Mouse (Mus musculus): ENCODE results near the gene Sft2d1. TPM values are rescaled to one million over a fixed set of nuclear protein-coding genes. Genes with fewer than 3 reads are reported as not detected.
"Not testable (repeated sequence)": the region's sequence is repeated elsewhere in the genome, so short reads cannot be mapped to it uniquely, and the experiment has no call there.

Gene Sft2d1
- 86.3 and 87.8 TPM in 2 replicates for polyA plus RNA-seq (2016; fragmentation: Nextera tagmentation; extraction: Ambion mirVana)

DNA sequence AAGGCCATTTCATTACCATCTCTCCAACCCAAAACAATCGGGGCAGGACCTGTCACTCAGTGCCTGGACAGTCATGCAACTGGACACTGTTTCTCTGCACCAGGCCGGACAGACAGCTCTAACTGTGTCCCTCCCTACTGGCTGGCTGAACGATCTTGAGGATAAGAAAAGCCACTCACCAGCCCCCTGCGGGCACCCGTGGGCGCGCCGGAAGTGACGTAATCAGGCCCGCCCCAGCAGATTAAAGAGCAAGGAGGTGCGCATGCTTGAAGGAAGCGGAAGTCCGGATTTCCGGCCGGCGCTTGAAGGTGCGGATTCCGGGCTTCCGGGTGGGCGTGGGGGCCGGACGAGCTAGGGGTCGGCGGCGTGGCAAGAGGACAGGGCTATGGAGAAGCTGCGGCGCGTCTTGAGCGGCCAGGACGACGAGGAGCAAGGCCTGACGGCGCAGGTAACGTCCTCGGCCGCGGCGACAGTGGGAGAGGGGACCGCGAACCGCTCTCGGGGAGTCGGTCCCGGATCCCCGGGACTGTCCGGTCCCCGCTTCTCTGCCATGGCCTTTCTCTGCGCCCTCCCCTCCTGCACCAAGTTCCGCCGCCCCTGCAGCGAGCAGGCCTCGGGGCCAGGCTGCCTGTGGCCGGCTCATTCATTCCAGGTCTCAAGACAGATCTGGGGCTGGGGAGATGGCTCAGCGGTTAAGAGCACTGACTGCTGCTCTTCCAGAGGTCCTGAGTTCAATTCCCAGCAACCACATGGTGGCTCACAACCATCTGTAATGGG is at the start of gene Sft2d1:
Gene Sft2d1, plus strand, starts transcription at position 265 of the 777 bp plus-strand sequence.
- no peaks in the 10 kb centered on the region for H3K9me3 ChIP-seq
- peak within 1 kb of the TSS; percentile 69 for H3K4me2 ChIP-seq
- H3K4me1 ChIP-seq, result peaks cover 17% of the 10 kb centered on the region
- peaks cover 6% of the 10 kb centered on the region; the same call in 1 of the 2 replicates for H3K27me3 ChIP-seq
- peak within 1 kb of the TSS; percentile 94 for H3K4me3 ChIP-seq (replicated peaks)
- H3K9ac ChIP-seq, result peak within 1 kb of the TSS; percentile 84
- H3K27ac ChIP-seq, result peak within 1 kb of the TSS; percentile 80
- ATAC-seq (ENCODE audit: low FRiP score), result peak; percentile 97
- under 1% methylated on average over 54 of the region's 54 CpGs for WGBS
- no peaks in the 10 kb centered on the region for H3K36me3 ChIP-seq (replicated peaks)

DNA sequence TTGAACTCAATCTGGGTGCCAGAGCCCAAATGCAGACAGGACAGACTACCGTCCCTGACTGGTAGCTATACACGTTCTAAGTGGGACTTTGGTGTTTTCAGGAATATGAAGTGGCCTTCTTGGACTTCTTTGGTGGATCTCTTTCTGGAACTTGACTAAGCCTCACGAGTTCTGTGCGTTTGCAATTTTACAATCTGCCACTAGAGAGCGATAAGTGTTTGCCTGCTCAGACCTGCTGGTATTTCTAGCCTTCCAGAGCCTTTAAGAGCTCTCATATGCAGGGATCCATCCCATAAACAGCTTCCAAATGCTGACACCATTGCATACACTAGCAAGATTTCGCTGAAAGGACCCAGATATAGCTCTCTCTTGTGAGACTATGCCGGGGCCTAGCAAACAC is 46.3 kb upstream of the Sft2d1 start:
- not testable (repeated sequence) for H3K4me2 ChIP-seq; H3K4me3 ChIP-seq (replicated peaks); H3K36me3 ChIP-seq (replicated peaks); H3K9me3 ChIP-seq; H3K27me3 ChIP-seq; H3K27ac ChIP-seq; H3K4me1 ChIP-seq; H3K9ac ChIP-seq; ATAC-seq (ENCODE audit: low FRiP score)
- 13% methylated on average over 7 of the region's 7 CpGs for WGBS

DNA sequence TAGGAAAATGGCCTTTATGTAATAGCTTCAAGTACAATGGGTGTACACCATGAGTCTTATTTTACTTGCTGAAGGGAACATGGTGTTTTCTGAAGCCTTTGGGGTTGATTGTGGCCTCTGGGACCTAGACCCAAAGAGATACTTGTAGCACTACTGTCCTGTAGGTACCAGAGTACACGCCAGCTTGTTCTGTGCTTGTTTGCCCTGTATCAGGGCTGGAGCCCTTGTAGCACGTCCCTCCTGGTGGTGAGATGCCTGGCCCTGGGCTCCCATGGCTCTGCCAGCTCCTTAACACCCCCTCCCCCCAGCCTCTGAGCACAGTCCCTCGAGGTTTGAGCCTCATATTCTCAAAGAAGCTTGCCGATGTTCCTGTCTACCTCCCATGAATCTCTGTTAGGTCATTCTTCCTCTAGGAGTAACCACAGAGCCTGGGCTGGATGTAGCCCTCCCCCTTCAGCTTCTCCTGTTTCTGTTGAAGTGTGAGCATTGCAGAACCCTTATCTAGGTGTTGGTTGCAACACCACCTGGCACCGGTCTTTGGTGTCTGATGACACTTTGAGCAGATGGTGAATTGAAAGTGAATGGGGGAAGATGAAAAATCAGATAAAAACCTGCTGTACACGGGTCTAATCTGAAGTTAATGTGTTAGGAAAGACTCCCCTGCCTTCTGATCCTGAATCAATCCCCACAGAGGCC is 38.7 kb upstream of the Sft2d1 start:
- 61% methylated on average over 6 of the region's 6 CpGs for WGBS
- no peaks in the 10 kb centered on the region for H3K9me3 ChIP-seq
- H3K4me1 ChIP-seq, result no peaks in the 10 kb centered on the region
- H3K4me3 ChIP-seq (replicated peaks), result no peak overlapping the region
- no peak for ATAC-seq (ENCODE audit: low FRiP score)
- no peaks in the 10 kb centered on the region for H3K36me3 ChIP-seq (replicated peaks)
- H3K27ac ChIP-seq, result no peak overlapping the region
- peaks cover 28% of the 10 kb centered on the region for H3K27me3 ChIP-seq
- no peak overlapping the region for H3K9ac ChIP-seq
- no peak overlapping the region for H3K4me2 ChIP-seq

DNA sequence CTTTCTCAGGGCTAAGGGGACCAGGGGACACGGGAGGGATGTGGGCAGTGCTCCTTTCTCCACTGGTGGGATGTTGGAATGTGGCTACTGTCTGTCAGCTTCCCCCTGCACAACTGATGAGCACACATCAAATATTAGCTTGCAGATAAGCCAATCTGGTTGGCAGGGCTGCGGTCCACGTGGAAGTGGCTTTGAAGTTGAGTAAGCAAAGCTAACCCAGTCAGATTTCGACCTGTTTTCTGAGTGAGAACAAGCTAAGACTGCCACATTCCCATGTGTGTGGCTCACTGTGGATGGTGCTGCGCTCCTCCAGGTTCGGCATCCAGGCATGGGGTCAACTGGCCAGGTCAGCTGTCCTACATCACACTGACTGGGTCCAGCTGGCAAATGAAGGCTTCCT is 38.0 kb upstream of the Sft2d1 start:
- Histone ChIP-seq H3K4me1 (no peaks in the 10 kb centered on the region), H3K27ac (no peak overlapping the region), H3K4me2 (no peak overlapping the region), H3K27me3 (peaks cover 24% of the 10 kb centered on the region), H3K4me3 (replicated peaks) (no peak overlapping the region), H3K36me3 (replicated peaks) (no peaks in the 10 kb centered on the region), H3K9me3 (no peaks in the 10 kb centered on the region), H3K9ac (no peak overlapping the region)
- ATAC-seq (ENCODE audit: low FRiP score), result no peak
- 78% methylated on average over 6 of the region's 6 CpGs for WGBS

DNA sequence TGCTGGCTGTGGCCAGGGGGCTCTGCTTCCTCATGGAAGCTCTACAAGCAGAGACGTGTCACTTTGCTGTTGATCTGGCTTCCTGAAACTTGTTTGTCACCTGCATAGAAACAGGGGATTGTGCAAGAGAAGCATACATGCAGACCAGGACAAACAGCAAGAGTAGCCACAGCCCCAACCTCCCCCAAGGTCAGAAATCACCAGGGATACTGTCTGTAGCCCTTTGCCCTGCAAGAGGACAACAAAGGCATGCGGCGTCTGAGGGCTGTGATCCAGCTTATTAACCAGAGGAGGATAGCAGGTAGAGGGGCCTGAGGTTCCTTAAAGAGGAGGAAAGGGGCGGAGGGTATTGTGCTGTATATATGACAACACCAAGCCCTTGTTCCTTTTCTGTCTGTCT is 34.8 kb upstream of the Sft2d1 start:
- Histone ChIP-seq H3K4me2 (no peak overlapping the region), H3K36me3 (replicated peaks) (no peaks in the 10 kb centered on the region), H3K9ac (no peak overlapping the region), H3K27me3 (peaks cover 29% of the 10 kb centered on the region), H3K4me3 (replicated peaks) (no peak overlapping the region), H3K4me1 (no peaks in the 10 kb centered on the region), H3K27ac (no peak overlapping the region), H3K9me3 (no peaks in the 10 kb centered on the region)
- ATAC-seq (ENCODE audit: low FRiP score), result no peak
- 74% methylated on average over 4 of the region's 4 CpGs for WGBS

DNA sequence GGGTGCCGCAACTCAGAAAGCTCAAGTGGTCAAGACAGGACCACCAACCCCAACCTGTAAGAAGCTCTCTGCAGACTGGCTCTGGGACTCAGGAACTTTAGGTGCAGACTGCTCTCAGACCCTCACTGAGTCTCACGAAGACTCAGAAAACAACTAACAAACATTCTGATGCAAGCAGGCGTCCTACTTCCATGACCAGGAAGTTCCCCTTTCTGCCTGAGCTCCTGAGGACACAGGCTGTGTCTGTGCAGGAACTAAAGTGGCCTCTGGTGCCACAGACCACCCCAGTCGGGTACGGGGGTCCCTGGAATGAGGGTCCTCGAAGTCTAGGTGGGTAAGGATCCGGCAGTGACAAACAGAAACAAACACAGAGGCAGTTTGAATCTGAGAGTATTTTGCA is 34.2 kb upstream of the Sft2d1 start:
- Histone ChIP-seq H3K9me3 (no peaks in the 10 kb centered on the region), H3K27ac (no peak overlapping the region), H3K27me3 (peaks cover 29% of the 10 kb centered on the region), H3K4me3 (replicated peaks) (no peak overlapping the region), H3K36me3 (replicated peaks) (no peaks in the 10 kb centered on the region), H3K9ac (no peak overlapping the region), H3K4me2 (no peak overlapping the region), H3K4me1 (no peaks in the 10 kb centered on the region)
- ATAC-seq (ENCODE audit: low FRiP score), result no peak
- 82% methylated on average over 7 of the region's 7 CpGs for WGBS

DNA sequence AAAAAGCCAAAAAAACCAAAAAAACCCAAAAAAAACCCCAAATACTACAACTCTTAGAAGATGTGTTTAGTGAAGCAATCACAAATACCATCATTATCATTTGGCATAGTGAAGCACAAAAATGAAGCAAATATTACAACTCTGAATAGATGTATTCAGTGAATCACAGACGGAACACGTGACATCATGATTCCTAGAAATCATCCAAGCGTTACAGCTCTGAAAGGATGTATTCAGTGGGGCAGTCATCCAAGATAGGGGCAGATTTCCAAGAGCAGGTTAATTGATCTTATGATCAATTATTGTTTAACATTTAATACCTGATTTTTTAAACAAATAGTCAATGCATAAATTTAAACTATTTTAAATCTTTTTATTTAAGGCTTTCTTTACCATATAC is 33.6 kb upstream of the Sft2d1 start:
- Histone ChIP-seq H3K9ac (no peak overlapping the region), H3K4me2 (no peak overlapping the region), H3K4me1 (no peaks in the 10 kb centered on the region), H3K4me3 (replicated peaks) (no peak overlapping the region), H3K27ac (no peak overlapping the region), H3K27me3 (peaks cover 29% of the 10 kb centered on the region), H3K9me3 (no peaks in the 10 kb centered on the region), H3K36me3 (replicated peaks) (no peaks in the 10 kb centered on the region)
- no peak for ATAC-seq (ENCODE audit: low FRiP score)
- WGBS, result 78% methylated on average over 3 of the region's 3 CpGs

DNA sequence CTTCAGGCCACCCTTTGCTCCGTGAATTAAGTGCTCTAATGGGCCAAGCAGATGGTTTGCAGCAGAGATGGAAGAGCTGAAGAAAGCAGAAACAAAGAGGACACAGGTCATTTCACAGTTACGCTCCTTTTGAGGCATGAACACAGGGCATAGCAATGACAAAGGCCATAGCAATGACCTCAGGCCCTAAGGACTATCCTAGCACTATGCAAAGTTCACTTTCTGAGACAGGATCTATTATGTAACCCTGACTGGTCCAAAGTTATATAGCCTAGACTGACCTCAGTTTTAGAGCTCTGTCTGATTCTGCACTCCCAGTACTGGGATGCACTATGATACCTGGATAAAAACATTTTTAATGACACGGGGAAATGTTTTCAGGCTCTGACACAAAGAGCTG is 32.5 kb upstream of the Sft2d1 start:
- H3K9me3 ChIP-seq, result no peaks in the 10 kb centered on the region
- peaks cover 20% of the 10 kb centered on the region for H3K27me3 ChIP-seq
- peaks cover 6% of the 10 kb centered on the region for H3K4me1 ChIP-seq
- no peak overlapping the region for H3K9ac ChIP-seq
- no peak overlapping the region for H3K4me3 ChIP-seq (replicated peaks)
- no peaks in the 10 kb centered on the region for H3K36me3 ChIP-seq (replicated peaks)
- ATAC-seq (ENCODE audit: low FRiP score), result no peak
- H3K27ac ChIP-seq, result no peak overlapping the region
- H3K4me2 ChIP-seq, result no peak overlapping the region
- 67% methylated on average over 3 of the region's 3 CpGs for WGBS

DNA sequence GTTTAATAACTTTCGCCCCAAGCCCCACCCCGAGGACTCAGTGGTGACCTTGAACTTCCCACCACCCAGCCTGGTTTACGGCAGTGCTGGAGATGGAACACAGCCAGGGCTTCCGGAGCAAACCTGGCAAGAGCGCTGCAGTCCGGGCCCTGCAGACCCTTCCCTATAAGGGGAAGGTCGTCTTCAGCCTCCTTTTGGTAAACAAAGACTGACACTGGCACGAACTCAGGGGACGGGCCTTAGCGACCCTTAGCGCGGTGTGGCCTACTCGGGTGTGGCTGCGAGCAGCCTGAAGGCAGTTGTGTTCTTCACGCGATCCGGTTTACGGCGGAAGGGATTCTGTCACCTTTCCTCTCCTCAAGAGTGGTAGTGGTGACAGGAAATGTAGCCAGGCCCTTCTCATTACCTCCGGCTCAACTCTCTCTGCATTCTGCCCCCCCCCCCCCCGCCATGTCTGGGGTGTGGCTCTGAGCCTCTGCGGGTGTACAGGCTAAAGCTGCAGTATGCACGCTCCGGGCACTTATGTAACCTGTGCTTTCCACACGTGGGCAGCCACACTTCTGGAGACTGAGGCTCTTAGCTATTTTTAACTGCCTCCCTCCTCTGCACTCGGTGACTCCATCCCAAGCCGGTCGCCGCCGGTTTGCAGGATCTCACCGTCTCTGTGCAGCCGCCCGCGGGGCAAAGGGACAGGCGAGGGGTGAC is 27.9 kb upstream of the Sft2d1 start, which contains the start of gene Mpc1:
Gene Mpc1, plus strand, starts transcription at position 84 of the 705 bp plus-strand sequence.
- H3K27ac ChIP-seq, result peak within 1 kb of the TSS; percentile 81
- H3K4me3 ChIP-seq (replicated peaks), result peak within 1 kb of the TSS; percentile 77
- peak within 1 kb of the TSS; percentile 99 for H3K4me2 ChIP-seq
- H3K4me1 ChIP-seq, result peaks cover 19% of the 10 kb centered on the region
- peak within 1 kb of the TSS; percentile 79 for H3K9ac ChIP-seq
- peaks cover 15% of the 10 kb centered on the region; the same call in 1 of the 2 replicates for H3K27me3 ChIP-seq
- WGBS, result 1% methylated on average over 34 of the region's 35 CpGs
- no peaks in the 10 kb centered on the region for H3K9me3 ChIP-seq
- ATAC-seq (ENCODE audit: low FRiP score), result peak; percentile 78
- H3K36me3 ChIP-seq (replicated peaks), result no peaks in the 10 kb centered on the region

DNA sequence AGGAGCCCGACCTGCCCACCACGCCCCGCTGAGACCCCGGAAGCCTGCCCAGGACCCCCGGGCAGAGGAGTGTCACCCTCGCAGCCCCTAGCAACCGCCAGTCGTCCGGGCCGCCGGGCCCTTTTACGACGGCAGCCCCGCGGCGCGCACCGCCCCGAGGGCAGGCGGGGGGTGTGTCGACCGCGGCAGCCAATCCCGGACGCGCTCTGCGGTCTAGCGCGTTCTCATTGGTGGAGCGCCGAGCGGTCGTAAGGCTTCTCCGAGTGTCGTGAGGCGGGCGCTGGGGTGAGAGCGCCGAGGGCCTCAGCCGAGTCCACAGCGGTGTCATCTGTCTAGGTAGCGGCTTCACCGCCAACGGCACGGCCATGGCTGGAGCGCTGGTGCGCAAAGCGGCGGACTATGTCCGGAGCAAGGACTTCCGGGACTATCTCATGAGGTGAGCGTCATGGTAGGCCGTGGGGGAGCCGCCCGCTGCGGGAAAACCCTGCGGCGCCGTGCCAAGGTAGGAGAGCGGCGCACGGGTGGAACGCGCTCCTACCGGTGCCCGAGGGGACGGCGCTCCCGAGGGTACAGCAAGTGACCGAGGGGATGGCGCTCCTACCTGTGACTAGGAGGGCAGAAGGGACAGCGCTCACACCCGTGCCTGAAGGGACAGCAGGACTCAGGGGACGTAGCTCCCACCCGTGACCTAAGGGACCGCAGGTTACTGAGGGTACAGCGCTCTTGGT is 27.2 kb upstream of the Sft2d1 start:
- WGBS, result under 1% methylated on average over 70 of the region's 77 CpGs
- Histone ChIP-seq H3K27ac (peak overlapping the region; percentile 81), H3K9ac (peak overlapping the region; percentile 79), H3K36me3 (replicated peaks) (no peaks in the 10 kb centered on the region), H3K4me3 (replicated peaks) (peak overlapping the region; percentile 77), H3K9me3 (no peaks in the 10 kb centered on the region), H3K4me1 (peaks cover 19% of the 10 kb centered on the region), H3K4me2 (peak overlapping the region; percentile 99), H3K27me3 (peaks cover 15% of the 10 kb centered on the region; the same call in 1 of the 2 replicates)
- ATAC-seq (ENCODE audit: low FRiP score), result peak; percentile 99

DNA sequence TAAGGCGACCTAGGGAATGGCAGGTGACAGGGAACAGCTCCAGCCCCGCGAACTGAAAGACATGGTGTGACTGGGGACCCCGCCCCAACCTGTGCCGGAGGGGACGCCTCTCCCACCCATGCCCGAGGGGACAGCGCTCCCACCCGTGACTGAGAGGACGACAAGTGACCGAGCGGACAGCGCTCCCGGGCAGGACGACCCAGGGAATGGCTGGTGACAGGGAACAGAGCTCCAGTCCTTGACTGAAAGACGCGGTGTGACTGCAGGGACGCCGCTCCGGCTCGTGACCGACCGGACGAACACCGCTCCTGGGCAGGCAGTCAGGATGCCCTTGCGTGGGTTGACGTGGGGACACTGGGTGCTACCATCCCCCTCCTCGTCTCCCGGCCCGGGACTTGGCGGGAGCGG is 26.6 kb upstream of the Sft2d1 start:
- H3K4me1 ChIP-seq, result peaks cover 19% of the 10 kb centered on the region
- ATAC-seq (ENCODE audit: low FRiP score), result no peak; the same call in 1 of the 2 replicates

More for the DNA sequence above, 26.6 kb upstream of the Sft2d1 start:
- peak overlapping the region; percentile 99 for H3K4me2 ChIP-seq
- H3K9ac ChIP-seq, result peak overlapping the region; percentile 79
- H3K27ac ChIP-seq, result no peak overlapping the region; the same call in 1 of the 2 replicates
- peak overlapping the region; percentile 77 for H3K4me3 ChIP-seq (replicated peaks)
- H3K36me3 ChIP-seq (replicated peaks), result no peaks in the 10 kb centered on the region
- peaks cover 15% of the 10 kb centered on the region; the same call in 1 of the 2 replicates for H3K27me3 ChIP-seq
- no peaks in the 10 kb centered on the region for H3K9me3 ChIP-seq
- WGBS, result under 1% methylated on average over 32 of the region's 32 CpGs
